Mouse (Mus musculus): ENCODE data around the gene Usp36.

GRCm38 (mm10) chr11:118225862-118226261, 64.2 kb downstream of the Usp36 start:
- TF ChIP-seq POLR2A (IDR thresholded peaks at IDR 0.05; ENCODE audit: insufficient read depth, low read length) = no peak
- no peak for TF ChIP-seq EP300 (IDR thresholded peaks at IDR 0.05; ENCODE audit: insufficient read depth, low read depth, low read length)
